Mouse (Mus musculus) left cerebral cortex, adult 18-20 months (tissue): ENCODE results near the gene Hexdc. TPM values are rescaled to one million over a fixed set of nuclear protein-coding genes. Genes with fewer than 3 reads are reported as not detected.

ENCODE experiments used
- DNase-seq, 2 experiments: peaks; one replicate each; pipeline ENCODE4 v3.0.0; 2021 to 2022; ENCODE audit warnings: low spot score in 2 of 2, mixed read lengths in 1 of 2
- total RNA-seq, 2 experiments: library from RNA; stranded (reverse); gene quantifications; 2 replicates each; pipeline ENCODE4 v1.2.3; 2021

Hexdc gene
- total RNA-seq, 2 experiments from 2014 or later, result 19.6 to 22.3 TPM

DNA sequence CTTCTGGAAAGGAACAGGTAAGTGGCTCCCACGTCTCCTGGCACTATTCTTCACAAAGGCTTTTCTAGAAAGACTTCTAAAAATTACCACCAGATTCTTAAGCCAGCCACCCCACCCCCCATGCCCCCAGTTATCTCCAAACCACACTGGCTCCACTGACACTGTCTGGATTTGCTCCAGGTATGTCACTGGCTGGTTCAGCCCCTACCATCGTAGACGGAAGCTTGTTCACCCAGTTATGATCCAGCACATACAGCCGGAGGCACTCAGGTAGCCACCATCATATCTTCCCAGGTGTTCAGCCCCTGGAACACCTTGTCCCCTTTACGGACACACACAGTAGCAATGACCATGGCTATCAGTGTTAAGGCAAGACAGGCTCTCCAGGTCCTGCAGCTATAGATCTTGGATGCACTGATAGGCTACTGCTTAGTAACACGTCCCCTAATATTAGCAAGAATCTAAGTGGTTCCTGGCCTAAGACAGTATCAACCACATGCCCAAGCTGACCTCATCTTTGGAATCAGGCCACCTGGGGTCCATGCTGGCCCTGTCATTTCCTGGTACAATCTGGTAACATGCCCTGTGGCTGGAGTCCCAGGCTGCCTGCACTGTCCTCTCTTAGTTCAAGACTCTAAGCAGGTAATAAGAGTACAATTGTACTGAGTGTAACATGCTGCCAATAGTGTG is 17.2 kb downstream of the Hexdc start:
- DNase-seq, result no peak

GRCm38 (mm10) chr11:121228129-121229017 is 24.1 kb downstream of the Hexdc start:
- no peak for DNase-seq

- DNase-seq, result peak; percentile 45 to 59
These were observed 24.8 kb downstream of the Hexdc start, which contains the start of gene Cybc1 for GRCm38 (mm10) chr11:121229018-121229439. TSS of gene Cybc1 (minus strand) at chr11:121229322.

GRCm38 (mm10) chr11:121231191-121231590 is 27.0 kb downstream of the Hexdc start:
- DNase-seq, result no peak

- peak; percentile 19 to 30 for DNase-seq
These were observed 27.5 kb downstream of the Hexdc start for GRCm38 (mm10) chr11:121231628-121232291.

- DNase-seq, result no peak
These were observed 28.5 kb downstream of the Hexdc start for GRCm38 (mm10) chr11:121232706-121233105.

- DNase-seq, result peak in 1 of 2 experiments; percentile 35
These were observed 31.4 kb downstream of the Hexdc start for GRCm38 (mm10) chr11:121235475-121236238.

- peak; percentile 95 to 99 for DNase-seq
These were observed 32.5 kb downstream of the Hexdc start, which contains the start of gene Narf for GRCm38 (mm10) chr11:121236564-121237344. TSS of gene Narf (plus strand) at chr11:121237253.

GRCm38 (mm10) chr11:121237345-121238128 is 33.3 kb downstream of the Hexdc start:
- no peak for DNase-seq

- no peak for DNase-seq
These were observed 35.4 kb downstream of the Hexdc start for GRCm38 (mm10) chr11:121239669-121240068.

GRCm38 (mm10) chr11:121250196-121250595 is 46.0 kb downstream of the Hexdc start:
- DNase-seq, result no peak

- peak; percentile 87 to 95 for DNase-seq
These were observed 55.2 kb downstream of the Hexdc start, which contains the start of gene Foxk2 for GRCm38 (mm10) chr11:121259160-121260100. TSS of gene Foxk2 (plus strand) at chr11:121259990.

GRCm38 (mm10) chr11:121260211-121260906 is 56.1 kb downstream of the Hexdc start:
- peak in 1 of 2 experiments; percentile 39 for DNase-seq

- no peak for DNase-seq
These were observed 56.8 kb downstream of the Hexdc start for GRCm38 (mm10) chr11:121261074-121261473.
